Mouse (Mus musculus): Measurements from ENCODE around the gene Nkain4. TPM values are rescaled to one million over a fixed set of nuclear protein-coding genes. Genes with fewer than 3 reads are reported as not detected.
A peak's percentile ranks its signal among the peaks of the same experiment; 100 is the strongest.

Gene Nkain4
- polyA plus RNA-seq, 1 experiment from 2014 or later, result 108 TPM

DNA sequence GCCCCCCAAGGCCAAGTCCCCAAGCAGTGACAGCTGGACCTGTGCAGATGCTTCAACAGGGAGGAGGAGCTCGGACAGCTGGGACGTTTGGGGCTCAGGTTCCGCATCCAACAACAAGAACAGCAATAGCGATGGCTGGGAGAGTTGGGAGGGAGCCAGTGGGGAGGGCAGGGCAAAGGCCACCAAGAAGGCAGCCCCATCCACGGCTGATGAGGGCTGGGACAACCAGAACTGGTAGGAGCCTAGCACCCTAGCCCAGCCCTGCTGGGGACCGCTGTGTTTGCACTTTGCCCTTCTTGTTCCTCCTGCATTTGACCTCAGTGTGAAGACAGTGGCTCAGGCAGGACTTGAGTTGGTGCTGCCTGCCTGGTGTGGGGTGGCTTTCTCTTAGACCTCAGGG lies 26.6 kb upstream of the Nkain4 start:
- 85% methylated on average over 6 of the region's 6 CpGs for WGBS
- H3K4me3 ChIP-seq, result no peak overlapping the region
- no peaks in the 10 kb centered on the region for H3K9me3 ChIP-seq
- H3K27ac ChIP-seq, result no peak overlapping the region
- no peaks in the 10 kb centered on the region for H3K27me3 ChIP-seq (ENCODE audit: insufficient read depth, poor library complexity, severe bottlenecking)
- H3K36me3 ChIP-seq, result peaks cover 85% of the 10 kb centered on the region
- peaks cover 3% of the 10 kb centered on the region for H3K4me1 ChIP-seq (replicated peaks)
- no peak for DNase-seq (ENCODE audit: low spot score)

- peak; percentile 88 for DNase-seq (ENCODE audit: low spot score)
- peak within 1 kb of the TSS; percentile 80 for H3K4me3 ChIP-seq
- H3K27me3 ChIP-seq (ENCODE audit: insufficient read depth, poor library complexity, severe bottlenecking), result no peaks in the 10 kb centered on the region
- H3K9me3 ChIP-seq, result no peaks in the 10 kb centered on the region
- peaks cover 35% of the 10 kb centered on the region for H3K4me1 ChIP-seq (replicated peaks)
- peaks cover 34% of the 10 kb centered on the region for H3K36me3 ChIP-seq
- WGBS, result under 1% methylated on average over 57 of the region's 57 CpGs
- peak within 1 kb of the TSS; percentile 93 for H3K27ac ChIP-seq
Observed at GRCm38 (mm10) chr2:180967010-180967763, 12.7 kb upstream of the Nkain4 start, which contains the start of gene Arfgap1. Gene Arfgap1, plus strand, starts transcription at chr2:180967225.

GRCm38 (mm10) chr2:180966092-180966882 lies 11.8 kb upstream of the Nkain4 start:
- Histone ChIP-seq H3K9me3 (no peaks in the 10 kb centered on the region), H3K27ac (peak overlapping the region; percentile 93), H3K36me3 (peaks cover 25% of the 10 kb centered on the region), H3K4me3 (peak overlapping the region; percentile 80), H3K4me1 (replicated peaks) (peaks cover 35% of the 10 kb centered on the region), H3K27me3 (ENCODE audit: insufficient read depth, poor library complexity, severe bottlenecking) (no peaks in the 10 kb centered on the region)
- WGBS, result 20% methylated on average over 14 of the region's 14 CpGs
- DNase-seq (ENCODE audit: low spot score), result no peak

DNA sequence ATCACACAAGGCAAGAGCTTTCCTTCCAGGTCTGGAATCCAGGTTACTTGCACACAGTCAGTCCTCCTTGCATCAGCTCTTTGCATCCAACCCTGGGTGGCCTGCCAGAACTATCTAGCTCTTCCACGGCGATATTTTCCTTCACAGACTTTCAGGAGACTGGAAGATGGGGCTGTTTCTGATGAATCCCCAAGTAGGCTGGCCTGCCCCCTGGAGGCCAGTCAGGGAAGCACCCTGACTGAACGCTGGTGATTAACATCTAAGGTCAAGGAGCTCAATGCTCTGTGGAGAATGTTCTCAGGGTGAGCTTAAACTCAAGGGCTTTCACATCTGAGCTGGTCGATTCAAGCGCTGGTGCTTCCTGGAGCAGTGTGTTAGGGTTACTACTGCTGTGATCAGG lies 9.5 kb upstream of the Nkain4 start:
- DNase-seq (ENCODE audit: low spot score), result peak; percentile 82
- Histone ChIP-seq H3K4me3 (no peak overlapping the region), H3K36me3 (peaks cover 4% of the 10 kb centered on the region), H3K9me3 (no peaks in the 10 kb centered on the region), H3K4me1 (replicated peaks) (peaks cover 32% of the 10 kb centered on the region), H3K27me3 (ENCODE audit: insufficient read depth, poor library complexity, severe bottlenecking) (no peaks in the 10 kb centered on the region), H3K27ac (peak overlapping the region; percentile 43; the same call in 1 of the 2 replicates)
- 10% methylated on average over 5 of the region's 5 CpGs for WGBS

GRCm38 (mm10) chr2:180962616-180963308 lies 8.3 kb upstream of the Nkain4 start:
- peaks cover 22% of the 10 kb centered on the region for H3K4me1 ChIP-seq (replicated peaks)

GRCm38 (mm10) chr2:180960187-180960586 lies 5.7 kb upstream of the Nkain4 start:
- Histone ChIP-seq H3K9me3 (no peaks in the 10 kb centered on the region), H3K36me3 (no peaks in the 10 kb centered on the region), H3K4me3 (no peak overlapping the region), H3K27ac (no peak overlapping the region), H3K27me3 (ENCODE audit: insufficient read depth, poor library complexity, severe bottlenecking) (peaks cover 11% of the 10 kb centered on the region), H3K4me1 (replicated peaks) (peaks cover 24% of the 10 kb centered on the region)
- no peak for DNase-seq (ENCODE audit: low spot score)
- WGBS, result 82% methylated on average over 3 of the region's 3 CpGs

More at GRCm38 (mm10) chr2:180962616-180963308, 8.3 kb upstream of the Nkain4 start:
- Histone ChIP-seq H3K27me3 (ENCODE audit: insufficient read depth, poor library complexity, severe bottlenecking) (no peaks in the 10 kb centered on the region), H3K4me3 (no peak overlapping the region), H3K27ac (no peak overlapping the region), H3K36me3 (no peaks in the 10 kb centered on the region), H3K9me3 (no peaks in the 10 kb centered on the region)
- DNase-seq (ENCODE audit: low spot score), result no peak
- 81% methylated on average over 2 of the region's 2 CpGs for WGBS

DNA sequence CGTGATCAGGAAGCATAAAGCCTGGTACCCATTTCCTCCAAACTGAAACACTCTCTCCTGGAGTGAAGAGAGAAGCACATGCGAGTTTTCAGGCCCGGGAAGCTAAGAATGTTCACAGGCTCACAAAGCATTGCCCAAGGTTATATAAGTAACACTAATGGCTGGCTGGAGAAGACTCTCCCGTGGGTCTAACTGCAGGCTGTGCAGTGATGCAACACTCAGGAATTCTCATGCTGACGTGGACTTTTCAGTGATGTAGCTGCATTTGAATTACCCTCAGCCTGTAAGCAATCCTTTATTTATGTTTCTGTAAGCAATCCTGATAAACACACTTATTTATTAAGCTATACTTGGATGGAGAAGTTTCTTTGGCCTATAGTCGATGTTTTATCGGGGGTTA lies 5.1 kb upstream of the Nkain4 start:
- H3K27me3 ChIP-seq (ENCODE audit: insufficient read depth, poor library complexity, severe bottlenecking), result peaks cover 12% of the 10 kb centered on the region
- no peak for DNase-seq (ENCODE audit: low spot score)
- H3K4me3 ChIP-seq, result no peak overlapping the region
- no peaks in the 10 kb centered on the region for H3K36me3 ChIP-seq
- peaks cover 30% of the 10 kb centered on the region for H3K4me1 ChIP-seq (replicated peaks)
- WGBS, result 79% methylated on average over 7 of the region's 7 CpGs
- no peaks in the 10 kb centered on the region for H3K9me3 ChIP-seq
- no peak overlapping the region for H3K27ac ChIP-seq

DNA sequence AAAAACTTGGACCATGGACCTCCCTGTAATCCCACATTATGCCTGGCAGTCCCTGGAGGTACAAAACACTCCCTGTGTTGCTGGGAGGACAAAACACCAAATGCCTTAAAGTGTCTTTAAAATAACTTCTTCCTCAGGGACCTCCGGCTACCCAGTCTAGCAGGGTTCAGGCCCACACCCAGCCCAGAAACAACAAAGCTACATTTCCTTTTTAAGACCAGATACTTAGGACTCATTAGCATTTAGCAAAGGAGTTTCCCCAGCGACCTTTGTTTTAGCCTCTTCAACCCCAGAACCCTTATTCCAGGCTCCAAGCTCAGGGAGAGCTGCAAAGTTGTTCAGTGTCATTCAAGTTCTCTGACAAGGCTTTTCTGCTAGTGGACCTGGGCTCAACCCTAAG lies 861 bp downstream of the Nkain4 start:
- H3K27ac ChIP-seq, result peak overlapping the region; percentile 94
- no peaks in the 10 kb centered on the region for H3K9me3 ChIP-seq
- H3K27me3 ChIP-seq (ENCODE audit: insufficient read depth, poor library complexity, severe bottlenecking), result peaks cover 26% of the 10 kb centered on the region
- H3K4me1 ChIP-seq (replicated peaks), result peaks cover 76% of the 10 kb centered on the region
- peak overlapping the region; percentile 71 for H3K4me3 ChIP-seq
- WGBS, result 13% methylated on average over 2 of the region's 2 CpGs
- no peak for DNase-seq (ENCODE audit: low spot score)
- H3K36me3 ChIP-seq, result no peaks in the 10 kb centered on the region

DNA sequence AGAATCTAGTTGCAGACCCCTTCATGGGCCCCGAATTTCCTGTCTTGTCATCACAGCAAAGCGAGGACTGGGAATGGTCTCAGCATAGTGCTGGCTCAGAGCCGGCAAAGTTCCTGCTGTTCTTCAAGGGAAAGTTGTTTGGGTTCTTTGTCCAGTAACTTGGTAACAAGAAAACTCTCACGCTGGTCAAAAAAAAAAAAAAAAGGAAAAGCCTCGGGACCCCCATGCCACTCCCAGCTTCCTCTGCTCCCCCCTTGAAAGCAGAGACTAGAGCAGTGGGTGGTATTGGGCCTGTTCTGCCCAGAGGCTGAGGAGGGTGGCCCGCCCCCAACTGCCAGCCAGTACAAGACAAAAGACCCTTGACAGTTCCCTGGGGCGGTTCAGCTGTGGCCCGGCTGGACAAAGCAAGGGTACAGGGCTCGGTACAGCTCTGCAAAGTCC lies 1.7 kb downstream of the Nkain4 start:
- H3K36me3 ChIP-seq, result no peaks in the 10 kb centered on the region
- 2% methylated on average over 9 of the region's 9 CpGs for WGBS
- peaks cover 26% of the 10 kb centered on the region for H3K27me3 ChIP-seq (ENCODE audit: insufficient read depth, poor library complexity, severe bottlenecking)
- H3K4me1 ChIP-seq (replicated peaks), result peaks cover 76% of the 10 kb centered on the region
- peak overlapping the region; percentile 71 for H3K4me3 ChIP-seq
- peak; percentile 81 for DNase-seq (ENCODE audit: low spot score)
- H3K27ac ChIP-seq, result peak overlapping the region; percentile 94
- H3K9me3 ChIP-seq, result no peaks in the 10 kb centered on the region

DNA sequence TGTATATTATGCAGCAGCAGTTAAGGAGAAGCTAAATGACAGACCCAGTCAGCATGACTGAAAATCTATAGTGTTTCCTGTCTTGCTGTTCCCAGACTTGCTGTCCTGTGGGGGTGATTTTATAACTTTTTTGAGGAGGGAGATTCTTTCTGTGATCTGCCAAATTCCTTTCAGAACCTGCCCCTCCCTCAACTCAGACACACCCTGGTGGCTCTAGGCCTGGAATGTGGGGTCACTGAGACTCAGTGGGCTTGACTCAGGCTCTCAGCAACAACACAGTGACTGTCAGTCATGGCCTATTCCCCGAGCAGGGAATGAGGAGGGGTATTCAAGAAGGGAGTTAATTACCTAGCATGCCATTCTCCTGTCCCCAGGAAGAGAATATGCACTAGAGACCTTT lies 4.6 kb downstream of the Nkain4 start:
- no peak overlapping the region for H3K4me3 ChIP-seq
- H3K4me1 ChIP-seq (replicated peaks), result peaks cover 59% of the 10 kb centered on the region
- no peaks in the 10 kb centered on the region for H3K36me3 ChIP-seq
- peaks cover 14% of the 10 kb centered on the region for H3K27me3 ChIP-seq (ENCODE audit: insufficient read depth, poor library complexity, severe bottlenecking)
- H3K9me3 ChIP-seq, result no peaks in the 10 kb centered on the region
- no peak overlapping the region; the same call in 1 of the 2 replicates for H3K27ac ChIP-seq
- DNase-seq (ENCODE audit: low spot score), result no peak
- 26% methylated on average over 1 of the region's 1 CpGs for WGBS

DNA sequence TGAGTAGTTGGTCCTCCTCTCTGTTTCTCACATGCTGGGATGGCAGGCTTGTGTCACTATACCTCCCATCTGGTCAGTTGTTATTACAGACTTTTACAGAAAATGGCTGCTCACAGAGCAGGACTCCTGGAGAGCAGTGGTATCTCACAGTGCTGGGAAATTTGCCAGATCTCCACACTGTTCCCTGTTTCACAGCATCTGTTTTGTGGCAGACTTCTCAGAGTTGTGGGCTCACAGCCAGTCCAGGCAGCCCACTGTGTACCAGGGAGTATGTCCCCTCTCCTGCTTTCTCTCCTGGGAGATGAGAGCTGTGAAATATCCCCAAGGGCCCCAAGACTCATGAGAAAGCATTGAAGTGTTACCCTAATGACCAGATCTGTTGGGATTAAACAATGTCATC lies 12.6 kb downstream of the Nkain4 start:
- DNase-seq (ENCODE audit: low spot score), result no peak
- no peak overlapping the region for H3K4me3 ChIP-seq
- no peaks in the 10 kb centered on the region for H3K4me1 ChIP-seq (replicated peaks)

GRCm38 (mm10) chr2:180940187-180940586 lies 14.3 kb downstream of the Nkain4 start:
- Histone ChIP-seq H3K27ac (no peak overlapping the region), H3K4me1 (replicated peaks) (peaks cover 5% of the 10 kb centered on the region), H3K4me3 (no peak overlapping the region), H3K36me3 (peaks cover 56% of the 10 kb centered on the region), H3K9me3 (no peaks in the 10 kb centered on the region), H3K27me3 (ENCODE audit: insufficient read depth, poor library complexity, severe bottlenecking) (no peaks in the 10 kb centered on the region)
- no peak for DNase-seq (ENCODE audit: low spot score)

More for the DNA sequence above, 12.6 kb downstream of the Nkain4 start:
- H3K36me3 ChIP-seq, result peaks cover 43% of the 10 kb centered on the region
- H3K9me3 ChIP-seq, result no peaks in the 10 kb centered on the region
- no peaks in the 10 kb centered on the region for H3K27me3 ChIP-seq (ENCODE audit: insufficient read depth, poor library complexity, severe bottlenecking)
- no peak overlapping the region for H3K27ac ChIP-seq

Data from hindbrain, embryonic 10.5 days (tissue).